Mouse (Mus musculus): ENCODE measurements at regions not wholly inside any gene's neighbourhood (a gene's known extent, or its start where the extent isn't known, plus 50 kb on each side); places are given as distances from the start of the nearest gene placed in this dataset.

DNA sequence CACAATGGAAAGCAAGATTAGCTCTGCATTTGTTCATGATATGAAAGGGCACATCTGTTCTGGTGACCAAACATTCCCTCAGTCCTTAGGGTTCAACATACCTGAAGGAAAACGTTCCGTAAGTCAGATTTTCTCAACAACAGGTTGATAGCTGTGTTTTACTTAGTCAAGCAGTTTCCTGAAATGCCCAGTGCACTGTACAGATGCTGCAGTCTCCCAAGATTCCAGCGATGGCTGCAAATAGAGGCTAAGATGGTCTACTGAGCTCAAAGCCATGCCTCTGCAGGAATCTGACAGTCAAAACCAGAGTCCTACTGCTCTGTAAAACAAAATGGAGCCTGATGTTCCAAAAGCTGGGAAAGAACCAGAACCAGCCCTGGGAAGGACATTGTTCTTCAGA, 268.5 kb upstream of the Myo3a start:
- TF ChIP-seq CTCF (IDR thresholded peaks at IDR 0.05; ENCODE audit: low read depth, low read length) (no peak), GATA1 (IDR thresholded peaks at IDR 0.05; ENCODE audit: borderline replicate concordance, low read length) (no peak)

Measured in G1E (cell line).